Mouse (Mus musculus) thymus, postnatal 0 days (tissue): ENCODE measurements around the gene Abhd16a. TPM values are rescaled to one million over a fixed set of nuclear protein-coding genes. Genes with fewer than 3 reads are reported as not detected.

Source experiments
- DNase-seq: peaks from one replicate; pipeline ENCODE4 v3.0.0-alpha.2; 2015; ENCODE audit warnings: low spot score
- polyA plus RNA-seq: library from polyadenylated mRNA; unstranded; fragments of >200 nt; fragmentation: Nextera tagmentation; extraction: Ambion mirVana; gene quantifications from 2 replicates; pipeline ENCODE4 v1.2.1, GENCODE M21; 2015

Abhd16a gene
- 85.3 and 90.6 TPM in 2 replicates for polyA plus RNA-seq

GRCm38 (mm10) chr17:35088825-35089644, at the start of gene Abhd16a:
Abhd16a (plus strand) TSS chr17:35089263.
- peak; percentile 94 for DNase-seq

GRCm38 (mm10) chr17:35043794-35044193, 45.3 kb upstream of the Abhd16a start:
- DNase-seq = no peak

- DNase-seq = no peak
Observed at GRCm38 (mm10) chr17:35044904-35045806, 43.9 kb upstream of the Abhd16a start.

GRCm38 (mm10) chr17:35045807-35046680, 43.0 kb upstream of the Abhd16a start:
- no peak for DNase-seq

GRCm38 (mm10) chr17:35046681-35047455, 42.2 kb upstream of the Abhd16a start, which contains the start of gene Msh5:
Msh5 (minus strand) TSS chr17:35046745.
- DNase-seq = peak; percentile 98

- DNase-seq = no peak
Observed at GRCm38 (mm10) chr17:35047688-35048087, 41.4 kb upstream of the Abhd16a start.

- peak; percentile 70 for DNase-seq
Observed at GRCm38 (mm10) chr17:35048149-35048931, 40.7 kb upstream of the Abhd16a start.

GRCm38 (mm10) chr17:35048932-35049440, 40.1 kb upstream of the Abhd16a start:
- DNase-seq = no peak

- peak; percentile 61 for DNase-seq
Observed at GRCm38 (mm10) chr17:35049561-35050016, 39.5 kb upstream of the Abhd16a start, which contains the start of gene Clic1. Clic1 (plus strand) TSS chr17:35049966.

GRCm38 (mm10) chr17:35050126-35050750, 38.8 kb upstream of the Abhd16a start:
- peak; percentile 63 for DNase-seq

GRCm38 (mm10) chr17:35051156-35052086, 37.6 kb upstream of the Abhd16a start:
- peak; percentile 81 for DNase-seq

- no peak for DNase-seq
Observed at GRCm38 (mm10) chr17:35052271-35052798, 36.7 kb upstream of the Abhd16a start.

GRCm38 (mm10) chr17:35055691-35056495, 33.2 kb upstream of the Abhd16a start:
- no peak for DNase-seq

GRCm38 (mm10) chr17:35057090-35057489, 32.0 kb upstream of the Abhd16a start:
- no peak for DNase-seq

- DNase-seq = no peak
Observed at GRCm38 (mm10) chr17:35058316-35058715, 30.7 kb upstream of the Abhd16a start.
